Mouse (Mus musculus): Measurements from ENCODE around the gene Csrp1.

GRCm38 (mm10) chr1:135787799-135788198 is 67.9 kb downstream of the Csrp1 start:
- TF ChIP-seq GATA1 (IDR thresholded peaks at IDR 0.05; ENCODE audit: low read length), result no peak
- no peak for TF ChIP-seq TAL1 (IDR thresholded peaks at IDR 0.05; ENCODE audit: low read length)

All from erythroblast, embryonic 14.5 days (primary cell).